Mouse (Mus musculus) intestine, embryonic 14.5 days (tissue): ENCODE results near the gene Upk2. TPM values are rescaled to one million over a fixed set of nuclear protein-coding genes. Genes with fewer than 3 reads are reported as not detected.
"Not testable (repeated sequence)": the region's sequence is repeated elsewhere in the genome, so short reads cannot be mapped to it uniquely, and the experiment has no call there.

Source experiments
- ATAC-seq: fragments of 200-750 bp; cut with Nextera tagmentation; replicated peaks from 2 replicates; pipeline ENCODE4 v1.8.0; 2017; ENCODE audit warnings: low read depth, moderate number of reproducible peaks, moderate TSS enrichment, moderate library complexity; ENCODE audit not compliant: low FRiP score, low TSS enrichment
- DNase-seq: peaks from one replicate; pipeline ENCODE4 v3.0.0-alpha.2; 2018; ENCODE audit warnings: low spot score
- H3K27ac ChIP-seq: fragments of 300-500 bp; sonication (generic); 2 replicates; pipeline ENCODE4 v1.5.1; 2014; ENCODE audit warnings: low read depth, mild to moderate bottlenecking, control low read depth
- H3K27me3 ChIP-seq: fragments of 300-500 bp; sonication (generic); replicated peaks from 2 replicates; pipeline ENCODE4 v1.6.1; 2014; ENCODE audit warnings: low read length, control low read depth; ENCODE audit not compliant: control insufficient read depth, insufficient read depth
- H3K36me3 ChIP-seq: fragments of 300-500 bp; sonication (generic); 2 replicates; pipeline ENCODE4 v1.6.1; 2014; ENCODE audit warnings: low read length, control low read depth; ENCODE audit not compliant: control insufficient read depth, insufficient read depth
- H3K4me1 ChIP-seq: fragments of 300-500 bp; sonication (generic); replicated peaks from 2 replicates; pipeline ENCODE4 v1.6.1; 2014; ENCODE audit warnings: low read length, control low read depth, mixed read lengths; ENCODE audit not compliant: control insufficient read depth, insufficient read depth
- H3K4me2 ChIP-seq: fragments of 300-500 bp; sonication (generic); 2 replicates; pipeline ENCODE4 v1.6.1; 2014; ENCODE audit warnings: low read length
- H3K4me3 ChIP-seq: fragments of 300-500 bp; sonication (generic); 2 replicates; pipeline ENCODE4 v1.5.1; 2014; ENCODE audit warnings: low read depth, low read length, control low read depth, mixed read lengths
- H3K9ac ChIP-seq: fragments of 300-500 bp; sonication (generic); 2 replicates; pipeline ENCODE4 v1.6.1; 2014; ENCODE audit warnings: mild to moderate bottlenecking, low read length
- H3K9me3 ChIP-seq: fragments of 300-500 bp; sonication (generic); 2 replicates; pipeline ENCODE4 v1.6.1; 2016; ENCODE audit warnings: low read length, control low read depth; ENCODE audit not compliant: control insufficient read depth
- WGBS: fragments of 180-500 bp; shearing (Covaris S2); extraction: QIAGEN DNeasy Blood & Tissue Kit; methylation state at CpG from one replicate; pipeline ENCODE4 v1.1.7; 2014; 5-methylcytosine and 5-hydroxymethylcytosine counted together
- polyA plus RNA-seq: library from polyadenylated mRNA; unstranded; fragments of >200 nt; fragmentation: Nextera tagmentation; extraction: Ambion mirVana; gene quantifications from 2 replicates; pipeline ENCODE4 v1.2.1, GENCODE M21; 2014

Gene Upk2
- polyA plus RNA-seq, 1 experiment from 2014 or later, result 2.3 TPM

DNA sequence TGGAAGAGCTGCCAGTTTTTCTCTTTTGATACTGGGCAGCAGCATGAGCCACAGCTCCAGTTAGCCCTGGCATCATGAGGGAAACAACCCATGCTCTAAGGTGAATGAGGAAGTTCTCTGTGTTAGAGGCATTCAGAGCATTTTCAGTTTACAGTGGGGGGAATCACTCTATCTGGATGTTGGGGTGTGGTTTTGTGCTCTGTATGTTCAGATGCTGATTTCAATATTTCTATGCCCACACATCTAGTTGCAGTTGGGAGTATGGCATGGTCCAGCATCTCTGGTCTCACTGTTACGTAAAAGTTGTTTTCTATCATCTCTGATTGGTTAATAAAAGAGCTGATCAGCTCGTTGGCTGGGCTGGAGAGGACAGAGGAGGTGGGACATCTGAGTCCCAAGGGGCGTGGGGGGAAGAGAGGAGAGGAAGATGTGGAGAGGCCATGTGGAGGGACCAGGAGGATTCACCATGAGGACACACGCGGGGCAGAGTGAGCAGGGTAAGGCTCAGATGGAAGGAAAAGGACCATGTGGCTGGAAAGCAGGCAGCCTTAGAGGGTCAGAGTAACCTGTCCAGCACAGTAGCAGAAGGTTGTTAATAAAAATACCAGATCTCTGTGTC is 34.4 kb downstream of the Upk2 start:
- H3K36me3 ChIP-seq, result peaks cover 8% of the 10 kb centered on the region; the same call in 1 of the 2 replicates
- no peak overlapping the region for H3K4me2 ChIP-seq
- H3K4me1 ChIP-seq, result peaks cover 6% of the 10 kb centered on the region; the same call in 1 of the 2 replicates
- ATAC-seq (no peak), DNase-seq (no peak)
- no peak overlapping the region for H3K27ac ChIP-seq
- H3K4me3 ChIP-seq, result no peak overlapping the region
- H3K27me3 ChIP-seq, result no peaks in the 10 kb centered on the region
- WGBS, result 72% methylated on average over 5 of the region's 5 CpGs
- H3K9me3 ChIP-seq, result no peaks in the 10 kb centered on the region
- H3K9ac ChIP-seq, result no peak overlapping the region

DNA sequence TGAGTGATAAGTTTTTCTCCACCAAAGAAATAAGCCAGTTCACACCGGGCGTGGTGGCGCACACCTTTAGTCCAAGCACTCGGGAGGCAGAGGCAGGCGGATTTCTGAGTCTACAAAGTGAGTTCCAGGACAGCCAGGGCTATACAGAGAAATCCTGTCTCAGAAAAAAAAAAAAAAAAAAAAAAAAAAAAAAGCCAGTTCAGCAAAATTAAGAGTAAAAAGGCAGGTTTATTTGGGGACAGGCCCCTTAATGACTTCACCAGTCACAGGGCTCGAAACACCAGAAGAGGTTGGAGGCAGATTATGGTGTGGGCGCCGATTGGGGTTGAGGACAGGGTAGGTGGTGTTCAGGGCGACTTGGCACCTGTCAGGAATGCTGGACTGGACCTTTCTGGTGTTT is 35.0 kb downstream of the Upk2 start:
- H3K4me2 ChIP-seq, H3K4me1 ChIP-seq, H3K36me3 ChIP-seq, H3K4me3 ChIP-seq, H3K9ac ChIP-seq, DNase-seq, ATAC-seq, H3K27me3 ChIP-seq, H3K9me3 ChIP-seq, H3K27ac ChIP-seq: not testable (repeated sequence)
- 92% methylated on average over 9 of the region's 9 CpGs for WGBS

DNA sequence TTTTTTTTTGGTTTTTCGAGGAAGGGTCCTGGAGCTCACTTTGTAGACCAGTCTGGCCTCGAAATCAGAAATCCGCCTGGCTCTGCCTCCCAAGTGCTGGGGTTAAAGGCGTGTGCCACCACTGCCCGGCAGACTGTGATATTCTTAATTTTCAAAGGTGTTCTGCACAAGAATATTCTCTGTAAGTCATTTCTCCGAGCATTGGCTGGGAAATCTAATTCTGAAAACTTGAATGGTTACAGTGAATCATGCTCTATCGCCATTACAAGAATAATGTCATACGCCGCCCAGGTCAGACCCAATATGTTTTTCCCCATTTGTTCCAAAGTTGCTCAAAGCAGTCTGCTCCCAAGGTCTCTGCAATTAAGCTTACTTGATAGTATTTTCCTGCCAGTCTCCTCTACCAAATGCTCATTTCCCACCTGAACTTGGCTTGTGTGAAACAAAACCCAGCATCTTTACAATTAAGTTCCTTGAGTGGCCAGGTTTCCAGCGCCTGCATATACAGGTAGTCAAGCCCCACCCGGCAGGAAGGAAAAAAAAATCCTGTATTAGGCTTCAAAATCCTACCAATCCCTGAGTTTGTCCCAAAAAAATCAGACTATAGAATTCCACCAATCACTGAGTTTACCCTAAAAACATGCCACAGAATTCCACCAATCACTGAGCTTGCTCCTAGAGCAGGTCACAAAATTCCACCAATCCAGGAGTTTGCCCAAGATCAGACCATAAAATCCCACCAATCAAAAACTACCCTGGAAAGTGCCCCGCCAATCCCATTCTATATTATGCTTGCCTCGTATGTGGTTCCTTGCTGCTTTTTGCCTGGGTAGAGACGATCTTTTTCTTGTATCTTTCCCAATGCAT is 36.0 kb downstream of the Upk2 start, which contains the start of gene Ccdc84:
TSS of gene Ccdc84 (minus strand) at position 51 of the 867 bp plus-strand sequence.
- Histone ChIP-seq H3K27me3 (no peaks in the 10 kb centered on the region), H3K36me3 (peaks cover 15% of the 10 kb centered on the region), H3K4me3 (peak within 1 kb of the TSS; percentile 77), H3K4me2 (peak within 1 kb of the TSS; percentile 84), H3K9me3 (no peaks in the 10 kb centered on the region), H3K9ac (peak within 1 kb of the TSS; percentile 78), H3K27ac (peak within 1 kb of the TSS; percentile 64; the same call in 1 of the 2 replicates), H3K4me1 (peaks cover 6% of the 10 kb centered on the region; the same call in 1 of the 2 replicates)
- WGBS, result 75% methylated on average over 14 of the region's 14 CpGs
- DNase-seq, result no peak
- ATAC-seq, result no peak

DNA sequence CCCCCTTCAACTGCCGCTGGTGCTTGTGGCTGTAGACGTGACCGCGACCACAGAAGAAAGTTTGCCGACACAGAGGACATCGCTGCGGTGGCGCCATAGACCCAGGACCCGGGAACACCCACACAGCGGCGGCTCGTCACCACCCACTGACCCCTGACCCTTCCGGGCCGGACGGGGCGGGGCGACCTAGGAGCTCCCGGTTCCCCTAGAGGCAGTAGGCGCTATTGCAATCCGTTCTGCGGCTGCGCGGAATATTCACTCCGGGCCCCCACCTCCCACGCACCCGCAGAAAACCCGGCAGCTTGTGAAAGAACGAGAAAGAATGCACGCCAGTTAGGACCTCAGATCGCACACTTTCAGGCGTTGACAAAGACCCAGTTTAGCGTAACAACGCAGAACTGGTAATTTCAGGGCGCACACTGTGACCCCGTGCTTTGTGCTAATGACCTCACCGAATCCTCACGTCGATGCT is 36.8 kb downstream of the Upk2 start:
- peak overlapping the region; percentile 78 for H3K9ac ChIP-seq
- peak overlapping the region; percentile 77 for H3K4me3 ChIP-seq
- H3K27ac ChIP-seq, result peak overlapping the region; percentile 64; the same call in 1 of the 2 replicates
- H3K4me1 ChIP-seq, result peaks cover 6% of the 10 kb centered on the region; the same call in 1 of the 2 replicates
- no peaks in the 10 kb centered on the region for H3K9me3 ChIP-seq
- H3K27me3 ChIP-seq, result no peaks in the 10 kb centered on the region
- peak; percentile 89 for ATAC-seq
- peak; percentile 96 for DNase-seq
- H3K4me2 ChIP-seq, result peak overlapping the region; percentile 84
- H3K36me3 ChIP-seq, result peaks cover 23% of the 10 kb centered on the region
- under 1% methylated on average over 38 of the region's 38 CpGs for WGBS

DNA sequence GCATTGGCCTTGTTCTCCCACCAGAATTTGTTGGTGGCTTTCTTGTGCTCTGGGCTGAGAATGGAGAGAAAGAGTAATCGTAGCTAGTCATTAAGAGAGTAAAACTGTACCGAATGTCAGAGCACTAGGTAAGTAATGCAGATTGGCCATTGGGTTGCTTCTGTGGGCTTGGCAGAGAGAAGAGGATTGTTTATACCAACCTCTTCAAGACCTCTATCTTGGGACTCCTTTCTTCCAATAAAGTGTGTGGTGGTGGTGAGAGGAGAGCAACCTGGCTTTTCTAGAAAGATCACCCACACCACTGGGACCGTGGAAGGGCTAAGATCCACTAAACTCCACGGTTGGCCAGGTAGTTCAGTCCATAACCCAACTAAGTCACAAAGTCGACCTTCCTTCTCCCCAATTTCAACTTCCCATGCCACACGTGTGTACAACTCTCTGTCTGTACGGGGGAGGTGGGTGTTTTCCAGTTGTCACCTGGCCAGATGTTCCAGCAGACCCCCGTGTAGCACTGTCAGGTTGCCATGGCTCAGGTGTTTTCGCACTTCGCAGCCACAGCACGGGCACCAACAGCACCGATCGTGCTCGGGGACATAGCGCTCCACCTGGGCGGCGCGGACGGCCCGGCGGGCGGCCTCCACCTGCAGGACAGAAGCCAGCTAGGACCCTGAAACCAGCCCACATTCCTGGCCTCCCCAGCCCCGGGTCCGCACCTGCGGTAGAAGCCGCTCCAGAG is 37.5 kb downstream of the Upk2 start:
- WGBS, result 8% methylated on average over 26 of the region's 26 CpGs
- Histone ChIP-seq H3K4me1 (peaks cover 6% of the 10 kb centered on the region; the same call in 1 of the 2 replicates), H3K27me3 (no peaks in the 10 kb centered on the region), H3K9me3 (no peaks in the 10 kb centered on the region), H3K4me2 (peak overlapping the region; percentile 84), H3K36me3 (peaks cover 28% of the 10 kb centered on the region), H3K9ac (peak overlapping the region; percentile 78), H3K27ac (0 out of 2 replicates have a peak overlapping the region, but pooled peaks have one; percentile 47), H3K4me3 (peak overlapping the region; percentile 77)
- DNase-seq (no peak), ATAC-seq (peak; percentile 71)

DNA sequence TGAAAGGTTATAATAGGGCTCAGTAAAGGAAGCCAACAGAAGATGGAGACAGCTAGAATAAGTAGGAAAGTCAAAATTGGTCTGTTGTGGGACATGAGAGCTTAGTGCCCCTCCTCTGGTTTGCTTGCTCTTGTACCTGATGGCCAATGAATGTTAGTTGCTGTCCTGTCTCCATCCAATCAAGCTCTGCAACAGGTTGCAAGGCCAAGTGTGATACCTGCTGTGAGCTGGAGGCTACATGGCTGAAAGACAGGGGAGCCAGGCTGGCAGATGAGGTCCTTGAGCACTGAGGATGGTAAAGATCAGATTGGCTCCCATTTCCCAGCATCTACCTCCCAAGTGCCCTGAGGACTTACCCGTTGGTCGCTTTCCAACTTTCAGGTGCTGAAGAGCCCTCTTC is 42.0 kb downstream of the Upk2 start:
- Histone ChIP-seq H3K4me2 (no peak overlapping the region), H3K36me3 (peaks cover 65% of the 10 kb centered on the region), H3K4me3 (no peak overlapping the region), H3K27me3 (no peaks in the 10 kb centered on the region), H3K9ac (no peak overlapping the region), H3K4me1 (peaks cover 3% of the 10 kb centered on the region), H3K9me3 (no peaks in the 10 kb centered on the region), H3K27ac (no peak overlapping the region)
- ATAC-seq (no peak), DNase-seq (no peak)
- 68% methylated on average over 2 of the region's 2 CpGs for WGBS

DNA sequence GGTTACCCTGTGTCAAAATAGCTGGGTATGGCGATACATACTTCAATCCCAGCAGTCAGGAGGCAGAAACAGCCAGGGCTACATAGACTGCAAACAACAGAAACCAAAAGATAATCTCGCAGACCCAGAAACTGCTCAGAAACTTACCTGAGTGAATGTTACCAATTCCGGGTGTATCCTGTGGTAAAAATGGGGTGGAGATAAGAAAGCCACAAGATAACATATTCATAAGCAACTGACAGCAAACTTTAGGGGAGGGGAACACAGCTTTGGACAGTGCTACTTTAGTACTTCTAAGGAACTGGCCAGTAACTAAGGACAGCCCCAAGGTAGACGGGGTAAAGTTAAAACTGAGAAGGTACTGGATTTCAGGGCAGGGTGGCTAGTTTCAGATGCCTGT is 42.5 kb downstream of the Upk2 start:
- Histone ChIP-seq H3K4me2 (no peak overlapping the region), H3K36me3 (peaks cover 65% of the 10 kb centered on the region)
- no peak for ATAC-seq

DNA sequence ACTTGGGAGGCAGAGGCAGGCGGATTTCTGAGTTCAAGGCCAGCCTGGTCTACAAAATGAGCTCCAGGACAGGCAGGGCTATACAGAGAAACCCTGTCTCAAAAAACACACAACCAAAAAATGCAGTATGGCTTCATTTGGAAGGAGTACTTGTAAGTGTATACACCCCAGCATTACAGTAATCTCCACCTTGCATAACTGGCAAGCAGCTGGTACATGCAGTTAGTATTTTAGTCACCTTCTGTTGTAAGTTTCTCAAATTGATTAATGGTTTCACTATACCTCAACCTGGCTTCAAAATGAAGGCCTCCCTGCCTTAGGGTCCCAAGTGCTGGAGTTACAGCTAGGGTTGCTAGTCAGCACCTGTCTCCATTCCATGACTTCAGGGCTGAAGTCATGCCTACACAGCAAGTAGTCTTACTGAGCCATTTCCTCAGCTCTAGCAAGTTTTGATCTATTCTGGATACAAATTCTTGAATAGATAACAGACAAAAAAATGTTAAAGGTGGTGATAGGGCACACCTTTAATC is 43.1 kb downstream of the Upk2 start:
- H3K4me3 ChIP-seq, result no peak overlapping the region
- no peak overlapping the region for H3K4me2 ChIP-seq
- H3K4me1 ChIP-seq, result no peaks in the 10 kb centered on the region; the same call in 1 of the 2 replicates
- no peaks in the 10 kb centered on the region for H3K27me3 ChIP-seq
- H3K27ac ChIP-seq, result no peak overlapping the region
- H3K9me3 ChIP-seq, result no peaks in the 10 kb centered on the region
- ATAC-seq (no peak), DNase-seq (no peak)
- WGBS, result 91% methylated on average over 1 of the region's 1 CpGs
- H3K36me3 ChIP-seq, result peaks cover 65% of the 10 kb centered on the region
- no peak overlapping the region for H3K9ac ChIP-seq

More for the DNA sequence above, 42.5 kb downstream of the Upk2 start:
- no peaks in the 10 kb centered on the region for H3K9me3 ChIP-seq
- H3K27ac ChIP-seq, result no peak overlapping the region
- no peak overlapping the region for H3K9ac ChIP-seq
- no peak overlapping the region for H3K4me3 ChIP-seq
- WGBS, result 88% methylated on average over 4 of the region's 4 CpGs
- no peaks in the 10 kb centered on the region for H3K27me3 ChIP-seq
- no peak for DNase-seq
- peaks cover 3% of the 10 kb centered on the region for H3K4me1 ChIP-seq
